Mouse (Mus musculus) midbrain, embryonic 10.5 days (tissue): Measurements from ENCODE around the gene Rbms3. TPM values are rescaled to one million over a fixed set of nuclear protein-coding genes. Genes with fewer than 3 reads are reported as not detected.

ENCODE experiments used
- DNase-seq: peaks from one replicate; pipeline ENCODE4 v3.0.0-alpha.2; 2017; ENCODE audit warnings: low spot score
- H3K27ac ChIP-seq: fragments of 300-500 bp; sonication (generic); replicated peaks from 2 replicates; pipeline ENCODE4 v1.5.1; 2016; ENCODE audit warnings: mild to moderate bottlenecking
- H3K27me3 ChIP-seq: fragments of 300-500 bp; sonication (generic); 2 replicates; pipeline ENCODE4 v1.6.1; 2016; ENCODE audit warnings: low read depth, mild to moderate bottlenecking; ENCODE audit not compliant: poor library complexity, severe bottlenecking
- H3K36me3 ChIP-seq: fragments of 300-500 bp; sonication (generic); 2 replicates; pipeline ENCODE4 v1.6.1; 2016; ENCODE audit warnings: mild to moderate bottlenecking, moderate library complexity
- H3K4me1 ChIP-seq: fragments of 300-500 bp; sonication (generic); 2 replicates; pipeline ENCODE4 v1.6.1; 2016
- H3K4me3 ChIP-seq: fragments of 300-500 bp; sonication (generic); 2 replicates; pipeline ENCODE4 v1.5.1; 2016; ENCODE audit warnings: mild to moderate bottlenecking, moderate library complexity
- H3K9me3 ChIP-seq: fragments of 300-500 bp; sonication (generic); replicated peaks from 2 replicates; pipeline ENCODE4 v1.6.1; 2016; ENCODE audit warnings: mild to moderate bottlenecking
- WGBS: fragments of 180-500 bp; shearing (Covaris S2); methylation state at CpG from one replicate; pipeline ENCODE4 v1.1.7; 2016; 5-methylcytosine and 5-hydroxymethylcytosine counted together
- polyA plus RNA-seq: library from polyadenylated mRNA; unstranded; fragments of >200 nt; fragmentation: Nextera tagmentation; extraction: Ambion mirVana; gene quantifications from 2 replicates; pipeline ENCODE4 v1.2.1, GENCODE M21; 2016

Gene Rbms3
- polyA plus RNA-seq, 1 experiment from 2014 or later = 11.4 TPM

GRCm38 (mm10) chr9:117067703-117068419 is 561.9 kb downstream of the Rbms3 start:
- Histone ChIP-seq H3K4me1 (peaks cover 4% of the 10 kb centered on the region; the same call in 1 of the 2 replicates), H3K36me3 (no peaks in the 10 kb centered on the region), H3K27ac (no peak overlapping the region), H3K9me3 (no peaks in the 10 kb centered on the region), H3K4me3 (no peak overlapping the region), H3K27me3 (no peaks in the 10 kb centered on the region)
- WGBS = 91% methylated on average over 11 of the region's 11 CpGs
- DNase-seq = no peak

DNA sequence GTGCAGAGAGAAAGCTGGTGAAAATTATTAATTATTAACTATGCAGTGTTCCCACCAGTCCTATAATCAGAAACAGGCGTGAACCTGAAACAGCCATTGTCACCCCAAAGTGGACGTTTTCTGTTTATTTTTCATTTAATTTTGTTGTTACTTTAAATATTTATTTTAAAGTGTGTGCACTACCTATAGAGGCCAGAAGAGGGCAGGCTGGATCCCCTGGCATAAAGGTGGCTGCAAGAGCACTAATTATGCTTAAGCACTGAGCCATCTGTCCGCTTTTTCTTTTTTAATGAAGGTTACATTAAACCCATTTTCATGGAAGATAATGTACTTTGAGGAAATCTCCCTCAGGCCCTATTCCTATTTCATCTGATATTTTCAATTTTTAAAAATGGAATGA is 563.2 kb downstream of the Rbms3 start:
- Histone ChIP-seq H3K4me1 (no peaks in the 10 kb centered on the region), H3K36me3 (no peaks in the 10 kb centered on the region), H3K4me3 (no peak overlapping the region), H3K27ac (no peak overlapping the region), H3K27me3 (no peaks in the 10 kb centered on the region), H3K9me3 (no peaks in the 10 kb centered on the region)
- DNase-seq = no peak
- 85% methylated on average over 3 of the region's 3 CpGs for WGBS

DNA sequence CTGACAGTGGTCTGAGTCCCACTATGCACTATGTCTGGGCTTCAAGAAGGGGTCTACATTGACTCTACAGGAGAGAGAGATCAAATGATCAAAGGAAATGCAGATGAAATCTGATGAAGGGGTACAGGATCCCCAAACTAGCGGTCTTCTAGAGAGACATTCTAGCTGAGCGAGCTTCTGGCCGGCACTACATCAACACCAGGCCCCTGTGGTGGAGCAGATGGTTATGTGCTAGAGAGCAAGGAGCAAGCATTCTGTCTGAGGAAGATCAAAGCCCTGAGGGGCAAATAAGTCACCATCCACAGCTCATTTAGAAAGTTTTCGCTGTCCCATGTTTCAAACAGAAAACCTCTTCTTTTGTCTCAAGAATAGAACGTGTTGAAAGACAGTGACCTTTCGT is 564.1 kb downstream of the Rbms3 start:
- H3K4me1 ChIP-seq = no peaks in the 10 kb centered on the region
- WGBS = 87% methylated on average over 6 of the region's 6 CpGs
- H3K4me3 ChIP-seq = no peak overlapping the region
- no peaks in the 10 kb centered on the region for H3K27me3 ChIP-seq
- no peaks in the 10 kb centered on the region for H3K9me3 ChIP-seq
- DNase-seq = no peak
- H3K36me3 ChIP-seq = no peaks in the 10 kb centered on the region
- H3K27ac ChIP-seq = no peak overlapping the region

DNA sequence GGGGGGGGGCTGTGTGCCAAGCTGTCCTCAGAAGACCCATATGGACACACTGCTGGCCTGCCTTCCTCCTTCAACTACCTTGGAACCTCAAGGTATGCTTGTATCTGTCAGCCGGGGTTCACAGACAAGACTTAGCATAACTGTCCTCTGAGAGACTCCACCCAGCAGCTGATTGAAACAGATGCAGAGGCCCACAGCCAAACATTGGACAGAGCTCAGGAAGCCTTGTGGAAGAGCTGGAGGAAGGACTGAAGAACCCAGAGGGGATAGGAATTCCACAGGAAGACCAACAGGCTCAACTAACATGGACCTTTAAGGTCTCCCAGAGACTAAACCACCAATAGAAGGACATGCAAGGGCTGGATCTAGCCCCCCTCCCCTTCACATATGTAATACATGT is 570.1 kb downstream of the Rbms3 start:
- Histone ChIP-seq H3K4me1 (no peaks in the 10 kb centered on the region), H3K27me3 (no peaks in the 10 kb centered on the region), H3K36me3 (no peaks in the 10 kb centered on the region), H3K9me3 (no peaks in the 10 kb centered on the region), H3K4me3 (no peak overlapping the region), H3K27ac (no peak overlapping the region)
- no peak for DNase-seq
- WGBS = 94% methylated on average over 1 of the region's 1 CpGs

DNA sequence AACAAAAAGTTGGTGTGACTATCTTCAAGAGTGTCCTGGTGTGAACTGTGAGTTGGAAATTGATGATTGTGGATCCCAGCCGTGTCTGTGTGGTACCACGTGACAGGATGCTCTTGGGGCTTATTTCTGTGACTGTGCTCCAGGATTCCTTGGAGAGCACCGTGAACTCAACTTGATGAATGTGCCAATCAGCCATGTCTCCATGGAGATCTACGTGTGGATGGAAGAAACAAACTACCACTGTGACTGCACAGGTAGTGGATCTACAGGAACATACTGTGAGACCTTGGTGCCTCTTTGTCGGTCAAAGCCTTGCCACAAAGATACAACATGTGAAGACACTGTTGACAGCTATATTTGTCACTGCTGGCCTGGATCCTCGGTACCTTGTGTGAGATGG is 570.6 kb downstream of the Rbms3 start:
- no peaks in the 10 kb centered on the region for H3K4me1 ChIP-seq
- DNase-seq = no peak
- H3K36me3 ChIP-seq = no peaks in the 10 kb centered on the region
- H3K9me3 ChIP-seq = no peaks in the 10 kb centered on the region
- H3K27me3 ChIP-seq = no peaks in the 10 kb centered on the region
- no peak overlapping the region for H3K4me3 ChIP-seq
- H3K27ac ChIP-seq = no peak overlapping the region
- WGBS = 88% methylated on average over 6 of the region's 6 CpGs

DNA sequence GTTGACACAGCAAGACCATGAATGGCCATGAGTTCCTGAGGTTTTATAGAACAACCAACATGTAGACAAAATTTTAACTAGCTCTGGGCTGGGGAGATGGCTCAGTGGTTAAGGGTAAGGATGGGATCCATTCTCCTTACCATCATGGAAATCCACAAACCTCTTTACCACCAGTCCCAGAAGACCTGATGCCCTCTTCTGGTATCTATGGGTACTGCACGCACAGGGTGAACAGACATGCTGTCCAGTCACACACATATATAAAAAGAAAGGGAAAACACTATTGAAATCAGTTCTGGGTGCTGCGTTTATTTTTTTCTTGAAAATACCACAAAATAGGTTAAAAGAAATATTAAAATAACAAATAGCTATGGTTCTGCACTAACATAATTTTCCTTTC is 577.8 kb downstream of the Rbms3 start:
- Histone ChIP-seq H3K9me3 (0 out of 2 replicates have a peak, but pooled peaks cover 3% of the 10 kb centered on the region), H3K4me3 (no peak overlapping the region), H3K27me3 (no peaks in the 10 kb centered on the region), H3K27ac (no peak overlapping the region), H3K36me3 (no peaks in the 10 kb centered on the region), H3K4me1 (peaks cover 7% of the 10 kb centered on the region)
- DNase-seq = no peak
- 95% methylated on average over 2 of the region's 2 CpGs for WGBS

DNA sequence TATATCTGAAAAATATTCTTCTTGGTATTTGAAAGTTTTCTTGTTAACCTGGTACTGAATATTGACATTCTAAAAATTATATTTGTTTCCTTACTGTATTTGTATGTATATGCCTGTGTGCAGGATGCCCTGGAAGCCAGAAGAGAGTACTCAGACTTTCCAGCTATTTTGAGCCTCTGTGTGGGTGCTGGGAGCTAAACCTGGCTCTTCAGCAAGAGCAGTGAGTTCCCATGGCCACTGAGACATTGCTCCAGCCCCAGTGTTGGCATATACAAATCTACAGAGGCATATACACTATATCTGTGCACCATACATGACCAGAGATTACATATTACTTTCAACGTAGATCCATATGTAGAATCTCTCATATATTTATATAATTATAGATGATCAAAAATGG is 581.1 kb downstream of the Rbms3 start:
- 100% methylated on average over 1 of the region's 1 CpGs for WGBS
- Histone ChIP-seq H3K4me3 (no peak overlapping the region), H3K36me3 (no peaks in the 10 kb centered on the region), H3K4me1 (peaks cover 11% of the 10 kb centered on the region), H3K27me3 (no peaks in the 10 kb centered on the region), H3K9me3 (0 out of 2 replicates have a peak, but pooled peaks cover 3% of the 10 kb centered on the region), H3K27ac (no peak overlapping the region)
- DNase-seq = no peak

DNA sequence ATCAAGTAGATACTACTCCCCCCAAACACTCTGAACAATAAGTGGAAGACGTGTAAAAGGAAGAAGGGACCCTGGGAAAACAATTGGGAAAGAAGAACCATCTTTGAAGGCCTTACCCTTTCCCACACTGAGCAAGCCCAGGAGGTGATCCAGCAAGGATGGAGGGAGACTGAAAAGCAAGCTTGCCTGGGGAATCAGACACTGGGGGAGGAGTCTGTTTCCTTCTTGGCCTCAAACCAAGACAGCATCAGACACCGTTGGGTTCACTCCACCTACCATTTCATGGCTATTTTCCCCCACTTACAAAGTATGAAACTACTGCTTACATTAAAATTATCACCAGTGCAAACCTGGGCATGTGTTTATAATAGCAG is 587.7 kb downstream of the Rbms3 start:
- DNase-seq = no peak
- Histone ChIP-seq H3K9me3 (no peaks in the 10 kb centered on the region), H3K36me3 (no peaks in the 10 kb centered on the region), H3K27ac (no peak overlapping the region), H3K4me1 (0 out of 2 replicates have a peak, but pooled peaks cover 4% of the 10 kb centered on the region), H3K27me3 (no peaks in the 10 kb centered on the region), H3K4me3 (no peak overlapping the region)
- WGBS = 83% methylated on average over 2 of the region's 2 CpGs

GRCm38 (mm10) chr9:117041291-117041992 is 588.3 kb downstream of the Rbms3 start:
- Histone ChIP-seq H3K4me1 (no peaks in the 10 kb centered on the region), H3K4me3 (no peak overlapping the region), H3K27me3 (no peaks in the 10 kb centered on the region), H3K36me3 (no peaks in the 10 kb centered on the region), H3K9me3 (no peaks in the 10 kb centered on the region), H3K27ac (no peak overlapping the region)
- DNase-seq = no peak

GRCm38 (mm10) chr9:117039941-117040453 is 589.7 kb downstream of the Rbms3 start:
- no peaks in the 10 kb centered on the region for H3K9me3 ChIP-seq
- no peak for DNase-seq
- 81% methylated on average over 6 of the region's 6 CpGs for WGBS

GRCm38 (mm10) chr9:117032690-117033089 is 597.0 kb downstream of the Rbms3 start:
- Histone ChIP-seq H3K9me3 (no peaks in the 10 kb centered on the region), H3K36me3 (no peaks in the 10 kb centered on the region), H3K4me3 (no peak overlapping the region), H3K4me1 (no peaks in the 10 kb centered on the region), H3K27me3 (no peaks in the 10 kb centered on the region), H3K27ac (no peak overlapping the region)
- WGBS = 98% methylated on average over 1 of the region's 1 CpGs
- DNase-seq = no peak

More at GRCm38 (mm10) chr9:117039941-117040453, 589.7 kb downstream of the Rbms3 start:
- no peaks in the 10 kb centered on the region for H3K4me1 ChIP-seq
- H3K27me3 ChIP-seq = no peaks in the 10 kb centered on the region
- no peak overlapping the region for H3K4me3 ChIP-seq
- no peaks in the 10 kb centered on the region for H3K36me3 ChIP-seq
- no peak overlapping the region for H3K27ac ChIP-seq

GRCm38 (mm10) chr9:117031237-117031636 is 598.5 kb downstream of the Rbms3 start:
- Histone ChIP-seq H3K4me3 (no peak overlapping the region), H3K4me1 (no peaks in the 10 kb centered on the region), H3K9me3 (no peaks in the 10 kb centered on the region), H3K27ac (no peak overlapping the region), H3K27me3 (no peaks in the 10 kb centered on the region), H3K36me3 (no peaks in the 10 kb centered on the region)
- no peak for DNase-seq
- WGBS = 85% methylated on average over 11 of the region's 11 CpGs

DNA sequence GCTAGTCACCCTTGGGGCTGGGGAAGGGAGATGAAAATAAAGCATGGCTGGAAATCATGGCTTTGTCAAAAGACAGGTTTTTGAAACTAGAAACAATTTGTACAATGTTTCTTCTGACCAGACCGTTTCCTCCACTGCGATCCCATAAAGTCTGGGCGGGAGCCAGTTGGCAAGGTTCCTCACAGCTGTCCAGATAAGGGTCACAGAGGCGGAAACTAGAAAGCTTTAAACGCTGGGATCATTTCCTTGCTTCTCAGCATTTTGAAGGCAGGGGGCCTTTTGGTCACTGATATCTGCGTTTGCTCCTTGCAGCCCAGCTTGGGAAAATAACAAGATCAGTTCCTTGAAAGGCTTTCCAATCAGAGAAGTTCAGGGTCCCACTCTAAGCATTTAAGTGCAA is 598.9 kb downstream of the Rbms3 start:
- no peaks in the 10 kb centered on the region for H3K4me1 ChIP-seq
- WGBS = 61% methylated on average over 6 of the region's 6 CpGs
- no peak for DNase-seq
- H3K9me3 ChIP-seq = no peaks in the 10 kb centered on the region
- no peaks in the 10 kb centered on the region for H3K27me3 ChIP-seq
- no peak overlapping the region for H3K4me3 ChIP-seq
- no peaks in the 10 kb centered on the region for H3K36me3 ChIP-seq
- no peak overlapping the region for H3K27ac ChIP-seq
